Mouse (Mus musculus): ENCODE measurements at regions not wholly inside any gene's neighbourhood (a gene's known extent, or its start where the extent isn't known, plus 50 kb on each side); places are given as distances from the start of the nearest gene placed in this dataset.
A peak's percentile ranks its signal among the peaks of the same experiment; 100 is the strongest.

DNA sequence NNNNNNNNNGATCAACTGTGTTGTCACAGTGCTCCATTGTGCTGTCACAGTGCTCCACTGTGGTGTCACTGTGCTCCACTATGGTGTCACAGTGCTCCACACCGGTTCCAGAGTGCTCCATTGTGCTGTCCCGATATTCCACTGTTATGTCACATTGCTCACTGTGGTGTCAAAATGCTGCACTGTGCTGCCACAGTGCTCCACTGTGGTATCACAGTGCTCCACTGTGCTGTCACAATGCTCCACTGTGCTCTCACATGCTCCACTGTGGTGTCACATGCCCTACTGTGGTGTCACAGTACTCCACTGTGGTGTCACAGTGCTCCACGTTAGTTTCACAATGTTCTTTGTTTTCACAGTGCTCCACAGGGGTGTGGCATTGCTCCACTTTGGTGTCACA is 359.3 kb upstream of the Olfr161 start:
- no peak for DNase-seq (ENCODE audit: low read depth, low spot score)

DNA sequence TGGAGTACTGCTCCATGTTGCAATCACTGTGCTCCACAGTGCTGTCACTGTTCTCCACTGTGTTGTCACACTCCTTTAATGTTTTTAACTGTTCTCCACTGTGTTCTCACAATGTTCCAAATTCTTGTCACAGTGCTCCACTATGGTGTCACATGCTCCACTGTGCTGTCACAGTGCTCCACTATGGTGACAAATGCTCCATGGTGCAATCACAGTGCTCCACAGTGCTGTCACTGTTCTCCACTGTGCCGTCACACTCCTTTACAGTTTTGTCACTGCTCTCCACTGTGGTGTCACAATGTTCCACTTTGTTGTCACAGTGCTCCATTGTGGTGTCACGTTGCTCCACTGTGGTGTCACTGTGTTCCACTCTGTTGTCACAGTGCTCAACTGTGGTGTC is 358.2 kb upstream of the Olfr161 start:
- DNase-seq (ENCODE audit: low read depth, low spot score) = no peak

DNA sequence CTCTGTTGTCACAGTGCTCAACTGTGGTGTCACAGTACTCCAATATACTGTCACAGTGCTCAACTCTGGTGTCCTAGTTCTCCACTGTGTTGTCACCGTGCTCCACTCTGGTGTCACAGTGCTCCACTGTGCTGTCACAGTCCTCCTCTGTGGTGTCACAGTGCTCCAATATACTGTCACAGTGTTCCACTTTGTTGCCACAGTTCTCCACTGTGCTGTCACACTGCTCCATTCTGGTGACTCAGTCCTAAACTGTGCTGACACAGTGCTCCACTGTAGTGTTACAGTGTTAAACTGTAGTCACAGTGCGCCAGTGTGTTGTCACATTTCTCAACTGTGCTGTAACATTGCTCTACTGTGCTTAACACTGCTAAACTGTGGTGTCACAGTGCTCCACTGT is 356.8 kb upstream of the Olfr161 start:
- DNase-seq (ENCODE audit: low read depth, low spot score) = no peak

DNA sequence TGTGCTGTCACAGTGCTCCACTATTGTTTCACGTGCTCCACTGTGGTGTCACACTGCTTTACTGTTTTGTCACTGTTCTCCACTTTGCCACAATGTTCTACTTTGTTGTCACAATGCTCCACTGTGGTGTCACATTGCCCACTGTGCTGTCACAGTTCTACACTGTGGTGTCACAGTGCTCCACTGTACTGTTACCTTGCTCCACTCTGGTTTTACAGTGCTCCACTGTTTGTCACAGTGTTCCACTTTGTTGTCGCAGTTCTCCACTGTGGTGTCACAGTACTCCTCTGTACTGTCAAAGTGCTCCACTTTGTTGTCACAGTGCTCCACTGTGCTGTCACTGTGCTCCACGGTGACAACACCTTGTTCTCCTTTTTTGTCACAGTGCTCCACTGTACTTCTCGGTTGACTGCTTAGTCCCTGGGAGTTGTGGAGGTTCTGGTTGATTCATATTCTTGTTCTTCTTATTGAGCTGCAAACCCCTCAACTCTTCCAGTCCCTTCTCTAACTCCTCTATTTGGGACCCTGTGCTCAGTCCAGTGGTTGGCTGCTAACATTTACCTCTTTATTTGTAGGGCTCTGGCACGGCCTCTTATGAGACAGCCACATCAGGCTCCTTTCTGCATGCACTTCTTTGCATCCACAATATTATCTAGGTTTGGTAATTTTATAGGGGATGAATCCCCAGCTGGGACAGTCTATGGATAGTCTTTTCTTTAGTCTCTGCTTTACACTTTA is 349.7 kb upstream of the Olfr161 start:
- no peak for DNase-seq (ENCODE audit: low read depth, low spot score)

DNA sequence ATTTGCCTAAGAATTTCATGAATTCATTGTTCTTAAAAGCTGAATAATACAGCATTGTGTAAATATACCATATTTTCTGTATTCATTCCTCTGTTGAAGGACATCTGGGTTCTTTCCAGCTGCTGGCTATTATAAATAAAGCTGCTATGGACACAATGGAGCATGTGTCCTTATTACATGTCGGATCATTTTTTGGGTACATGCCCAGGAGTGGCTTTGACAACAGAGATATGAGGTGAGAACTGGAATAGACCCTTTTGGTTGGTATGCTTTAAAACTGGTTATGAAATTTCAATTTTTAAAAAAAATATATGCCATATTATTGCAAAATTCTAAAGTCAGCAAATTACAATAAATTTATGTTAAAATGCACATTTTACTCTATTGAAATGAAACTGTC is 348.9 kb upstream of the Olfr161 start:
- DNase-seq (ENCODE audit: low read depth, low spot score) = peak; percentile 65

DNA sequence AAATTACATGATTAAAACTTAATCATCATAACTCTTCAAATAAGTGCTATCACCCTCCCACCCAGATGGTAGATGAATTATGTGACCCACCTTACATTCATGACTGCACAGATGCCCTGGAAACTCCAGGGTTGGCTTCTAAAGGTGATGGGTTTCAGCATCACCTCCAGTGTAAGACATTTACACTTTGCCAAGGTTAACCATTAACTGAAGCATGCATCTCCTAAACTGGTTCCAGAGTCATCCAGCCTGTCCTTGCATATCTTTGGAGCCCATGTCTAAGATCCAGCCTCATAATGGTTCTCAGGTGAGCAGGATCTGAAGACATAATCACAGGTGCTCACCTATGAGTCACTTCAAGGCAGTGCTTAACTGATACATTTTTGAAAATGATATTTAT is 344.4 kb upstream of the Olfr161 start:
- no peak for DNase-seq (ENCODE audit: low read depth, low spot score)

DNA sequence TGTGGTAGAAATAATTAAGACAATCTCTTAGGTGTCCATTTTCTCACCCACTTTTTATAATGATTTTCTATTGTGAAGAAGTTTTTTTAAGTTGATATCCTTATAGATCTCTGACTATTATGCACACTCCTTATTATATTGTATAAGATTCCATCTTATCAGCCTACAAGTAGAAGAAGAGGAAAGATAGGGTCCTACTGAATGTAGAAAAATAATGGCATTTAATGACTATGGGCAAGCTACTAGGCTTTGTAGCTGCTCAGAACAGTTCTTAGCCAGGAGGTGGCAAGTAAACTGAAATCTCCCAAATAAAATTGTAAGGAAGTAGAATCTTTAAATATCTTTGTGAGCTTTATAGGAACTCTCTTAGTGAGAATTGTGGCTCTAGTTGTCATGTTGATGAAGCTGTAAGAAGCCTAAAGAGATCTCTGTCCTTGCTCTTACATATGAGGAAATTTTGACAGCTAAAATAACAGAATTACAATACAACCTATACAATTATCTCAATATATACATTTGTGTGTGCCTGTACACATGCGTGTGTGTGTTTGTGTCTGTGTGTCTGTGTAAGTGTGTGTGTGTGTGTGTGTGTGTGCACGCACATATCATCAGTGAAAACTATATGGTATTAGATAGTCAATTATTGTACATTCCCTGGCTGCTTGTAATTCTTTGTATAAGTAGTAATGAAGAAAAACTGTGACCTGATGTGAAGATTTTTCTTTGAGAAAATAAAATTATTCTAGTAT is 343.7 kb upstream of the Olfr161 start:
- no peak for DNase-seq (ENCODE audit: low read depth, low spot score)

DNA sequence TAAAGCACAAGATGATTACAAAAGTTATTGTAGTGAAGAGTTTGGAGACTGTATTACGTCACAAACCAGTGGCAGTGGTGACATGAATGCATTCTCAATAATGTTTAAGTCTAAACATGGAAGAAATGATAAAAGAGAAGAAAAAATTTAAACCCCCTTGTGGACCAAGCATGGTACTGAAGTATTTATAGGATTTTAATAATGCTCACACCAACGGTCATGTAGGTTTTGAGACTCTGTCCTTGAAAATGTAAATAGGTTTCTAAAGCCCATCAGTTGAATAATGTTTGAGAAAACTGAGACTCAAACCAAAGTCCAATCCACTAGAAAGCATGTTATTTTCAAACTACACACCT is 343.1 kb upstream of the Olfr161 start:
- peak; percentile 59 for DNase-seq (ENCODE audit: low read depth, low spot score)

DNA sequence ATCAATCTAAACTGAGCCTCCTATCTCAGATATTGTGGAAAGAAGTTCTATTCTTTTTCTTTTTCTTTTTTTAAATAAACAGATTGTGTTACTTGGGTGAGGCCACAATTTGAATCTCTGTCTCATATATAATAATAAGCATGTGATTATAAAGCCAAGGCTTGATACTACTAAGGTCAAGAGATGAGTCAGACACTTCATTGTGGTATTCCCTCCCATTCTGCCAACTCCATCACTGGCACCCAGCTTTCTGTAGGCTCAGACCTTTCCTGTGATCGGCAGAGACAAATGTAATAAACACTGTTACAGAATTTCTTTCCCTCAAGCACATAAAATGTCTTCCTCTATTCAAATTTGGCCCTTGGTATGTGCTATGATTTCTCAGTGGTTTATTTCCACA is 337.0 kb upstream of the Olfr161 start:
- DNase-seq (ENCODE audit: low read depth, low spot score) = peak; percentile 60

DNA sequence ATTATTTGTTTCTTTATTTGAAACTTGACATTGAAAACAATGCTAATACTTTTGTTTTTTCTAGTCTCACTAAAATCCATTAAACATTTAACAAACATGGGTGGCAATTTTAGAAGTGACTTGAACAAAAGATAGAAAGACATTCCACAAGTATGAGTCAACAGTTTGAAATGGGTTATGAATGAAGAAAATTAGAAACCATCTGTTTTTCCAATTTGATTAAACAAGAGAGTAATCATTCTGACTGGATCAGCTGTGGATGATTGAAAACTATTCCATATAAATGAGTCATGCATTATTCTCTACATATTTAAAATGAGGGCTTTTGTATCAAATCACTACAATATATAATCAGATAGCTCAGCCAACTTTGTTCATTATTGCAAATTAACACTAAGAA is 334.8 kb upstream of the Olfr161 start:
- DNase-seq (ENCODE audit: low read depth, low spot score) = no peak

DNA sequence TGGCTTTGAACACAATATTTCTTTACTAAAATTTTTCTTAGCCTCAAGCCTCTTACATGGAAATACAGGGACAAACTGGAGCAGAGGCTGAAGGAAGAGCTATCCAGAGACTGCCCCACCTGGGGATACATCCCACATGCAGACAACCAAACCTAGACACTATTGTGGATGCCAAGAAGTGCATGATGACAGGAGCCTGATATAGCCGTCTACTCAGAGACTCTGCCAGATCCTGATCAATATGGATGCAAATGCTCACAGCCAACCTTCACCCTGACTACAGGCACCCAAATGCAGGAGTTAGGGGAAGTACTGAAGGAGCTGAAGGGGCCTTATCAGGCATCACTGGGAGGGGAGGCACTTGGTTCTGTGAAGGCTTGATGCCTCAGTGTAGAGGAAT is 325.5 kb upstream of the Olfr161 start:
- no peak for DNase-seq (ENCODE audit: low read depth, low spot score)

DNA sequence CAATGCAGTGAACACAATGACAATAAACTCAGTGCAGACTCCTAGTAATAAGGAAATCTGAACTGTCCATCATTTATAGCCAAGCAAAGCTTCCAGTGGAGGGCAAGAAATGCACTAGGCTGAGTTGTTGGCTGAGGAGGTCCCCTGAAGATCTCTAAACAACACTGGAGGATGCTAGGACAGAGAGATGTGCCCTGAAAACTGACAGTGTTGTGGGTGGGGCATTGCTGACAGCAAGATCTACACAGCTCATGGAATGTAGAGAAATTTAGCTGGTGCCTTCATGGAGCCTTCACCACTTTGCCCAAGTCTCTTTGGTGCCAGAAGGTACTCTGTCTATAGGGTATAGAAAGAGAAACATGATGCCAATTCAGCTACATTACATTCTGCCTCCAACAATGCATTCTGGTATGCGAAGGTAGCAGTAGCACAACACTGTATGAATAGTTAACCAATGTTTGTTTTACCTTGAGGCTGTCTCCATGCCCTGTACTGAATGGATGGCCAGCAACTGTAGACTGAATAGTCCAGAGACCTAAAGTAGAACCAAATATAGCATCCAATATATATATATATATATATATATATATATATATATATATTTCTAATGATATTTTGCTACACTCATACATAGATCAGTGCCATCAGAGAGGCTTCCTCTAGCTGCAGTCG is 318.9 kb upstream of the Olfr161 start:
- no peak for DNase-seq (ENCODE audit: low read depth, low spot score)

DNA sequence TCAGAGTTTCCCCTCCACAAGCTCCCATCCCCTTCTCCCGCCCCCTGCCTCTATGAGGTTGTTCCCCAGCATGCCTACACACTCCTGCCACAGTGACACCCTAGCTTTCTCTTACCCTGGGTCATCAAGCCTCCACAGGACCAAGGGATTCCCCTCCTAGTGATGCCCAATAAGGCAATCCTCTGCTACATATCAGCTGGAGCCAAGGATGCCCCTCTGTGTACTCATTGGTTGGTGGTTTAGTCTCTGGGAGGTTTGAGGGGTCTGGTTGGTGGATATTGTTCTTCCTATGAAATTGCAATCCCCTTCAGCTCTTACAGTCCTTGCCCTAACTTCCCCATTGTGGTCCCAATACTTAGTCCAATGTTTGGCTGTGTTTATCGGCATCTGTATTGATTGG is 317.4 kb upstream of the Olfr161 start:
- no peak for DNase-seq (ENCODE audit: low read depth, low spot score)

All from 3T3-L1 (cell line).